Mouse (Mus musculus): ENCODE measurements around the gene Scaf1.

The Scaf1 gene

GRCm38 (mm10) chr7:45015344-45015956 is 713 bp downstream of the Scaf1 start:
- DNase-seq (ENCODE audit: low read depth, low spot score): no peak

GRCm38 (mm10) chr7:45014096-45014451 is 2.1 kb downstream of the Scaf1 start:
- DNase-seq (ENCODE audit: low read depth, low spot score): no peak

GRCm38 (mm10) chr7:45013366-45014095 is 2.6 kb downstream of the Scaf1 start:
- no peak for DNase-seq (ENCODE audit: low read depth, low spot score)

GRCm38 (mm10) chr7:45012824-45013223 is 3.3 kb downstream of the Scaf1 start:
- no peak for DNase-seq (ENCODE audit: low read depth, low spot score)

GRCm38 (mm10) chr7:45012011-45012410 is 4.2 kb downstream of the Scaf1 start:
- no peak for DNase-seq (ENCODE audit: low read depth, low spot score)

GRCm38 (mm10) chr7:45008411-45008810 is 7.8 kb downstream of the Scaf1 start:
- DNase-seq (ENCODE audit: low read depth, low spot score): no peak

GRCm38 (mm10) chr7:45007846-45008245 is 8.3 kb downstream of the Scaf1 start:
- DNase-seq (ENCODE audit: low read depth, low spot score): no peak

GRCm38 (mm10) chr7:45007141-45007540 is 9.0 kb downstream of the Scaf1 start:
- DNase-seq (ENCODE audit: low read depth, low spot score): no peak

- DNase-seq (ENCODE audit: low read depth, low spot score): no peak
Observed at GRCm38 (mm10) chr7:45006503-45006902, 9.7 kb downstream of the Scaf1 start.

GRCm38 (mm10) chr7:45005321-45005992 is 10.7 kb downstream of the Scaf1 start:
- DNase-seq (ENCODE audit: low read depth, low spot score): no peak

- no peak for DNase-seq (ENCODE audit: low read depth, low spot score)
Observed at GRCm38 (mm10) chr7:45004546-45004945, 11.6 kb downstream of the Scaf1 start.

- DNase-seq (ENCODE audit: low read depth, low spot score): no peak
Observed at GRCm38 (mm10) chr7:45002440-45002839, 13.7 kb downstream of the Scaf1 start.

GRCm38 (mm10) chr7:45000539-45001114 is 15.5 kb downstream of the Scaf1 start:
- no peak for DNase-seq (ENCODE audit: low read depth, low spot score)

- no peak for DNase-seq (ENCODE audit: low read depth, low spot score)
Observed at GRCm38 (mm10) chr7:44999753-45000152, 16.4 kb downstream of the Scaf1 start.

GRCm38 (mm10) chr7:44998501-44998955 is 17.6 kb downstream of the Scaf1 start, which contains the start of gene Bcl2l12:
Gene Bcl2l12, minus strand, starts transcription at chr7:44998712.
- DNase-seq (ENCODE audit: low read depth, low spot score): no peak

GRCm38 (mm10) chr7:44997940-44998428 is 18.2 kb downstream of the Scaf1 start:
- DNase-seq (ENCODE audit: low read depth, low spot score): no peak

GRCm38 (mm10) chr7:44997231-44997939 is 18.8 kb downstream of the Scaf1 start, which contains the start of gene Irf3:
Gene Irf3, plus strand, starts transcription at chr7:44997648.
- DNase-seq (ENCODE audit: low read depth, low spot score): peak; percentile 96

- DNase-seq (ENCODE audit: low read depth, low spot score): no peak
Observed at GRCm38 (mm10) chr7:44996672-44997071, 19.5 kb downstream of the Scaf1 start.

GRCm38 (mm10) chr7:44986879-44987718 is 29.1 kb downstream of the Scaf1 start:
- DNase-seq (ENCODE audit: low read depth, low spot score): no peak

GRCm38 (mm10) chr7:44986192-44986878 is 29.8 kb downstream of the Scaf1 start, which contains the start of gene Prmt1:
Gene Prmt1, minus strand, starts transcription at chr7:44986568.
- peak; percentile 100 for DNase-seq (ENCODE audit: low read depth, low spot score)

Data from forelimb bud, embryonic 11.5 days (tissue).